Mouse (Mus musculus): ENCODE results near the gene Zfp609. TPM values are rescaled to one million over a fixed set of nuclear protein-coding genes. Genes with fewer than 3 reads are reported as not detected.

Zfp609 gene
- total and polyA plus RNA-seq, 2 experiments: 2.8 to 4.4 TPM

- no peak overlapping the region for H3K4me3 ChIP-seq (ENCODE audit: insufficient read depth, low read depth, low read length)
- 93% methylated on average over 1 of the region's 1 CpGs for WGBS
- H3K4me1 ChIP-seq (ENCODE audit: control insufficient read depth, insufficient read depth, low read length): peaks cover 7% of the 10 kb centered on the region
- DNase-seq (ENCODE audit: extremely low read depth, low read depth, low spot score): no peak
- H3K27me3 ChIP-seq (ENCODE audit: control insufficient read depth, insufficient read depth, low read length): no peaks in the 10 kb centered on the region
- no peak overlapping the region for H3K27ac ChIP-seq (replicated peaks; ENCODE audit: insufficient read depth, low read depth, low read length)
- H3K36me3 ChIP-seq (ENCODE audit: control insufficient read depth, insufficient read depth, low read length): no peaks in the 10 kb centered on the region
- no peak overlapping the region for H3K9ac ChIP-seq (ENCODE audit: low read depth, low read length)
- TF ChIP-seq POLR2A (IDR thresholded peaks at IDR 0.05; ENCODE audit: extremely low read depth, insufficient read depth, low read length): no peak
- no peak for TF ChIP-seq CTCF (IDR thresholded peaks at IDR 0.05; ENCODE audit: low read depth, low read length)
- peaks cover 38% of the 10 kb centered on the region; the same call in 1 of the 2 replicates for H3K79me2 ChIP-seq (ENCODE audit: control insufficient read depth, insufficient read depth, low read length)
These were observed 15.6 kb downstream of the Zfp609 start for GRCm38 (mm10) chr9:65811784-65812183.

- no peak overlapping the region for H3K27ac ChIP-seq (replicated peaks; ENCODE audit: insufficient read depth, low read depth, low read length)
- H3K27me3 ChIP-seq (ENCODE audit: control insufficient read depth, insufficient read depth, low read length): no peaks in the 10 kb centered on the region
- H3K4me1 ChIP-seq (ENCODE audit: control insufficient read depth, insufficient read depth, low read length): peaks cover 3% of the 10 kb centered on the region; the same call in 1 of the 2 replicates
- TF ChIP-seq CTCF (IDR thresholded peaks at IDR 0.05; ENCODE audit: low read depth, low read length): no peak
- no peak for TF ChIP-seq POLR2A (IDR thresholded peaks at IDR 0.05; ENCODE audit: extremely low read depth, insufficient read depth, low read length)
- H3K4me3 ChIP-seq (ENCODE audit: insufficient read depth, low read depth, low read length): no peak overlapping the region
- H3K79me2 ChIP-seq (ENCODE audit: control insufficient read depth, insufficient read depth, low read length): peaks cover 24% of the 10 kb centered on the region; the same call in 1 of the 2 replicates
- no peak overlapping the region for H3K9ac ChIP-seq (ENCODE audit: low read depth, low read length)
- H3K36me3 ChIP-seq (ENCODE audit: control insufficient read depth, insufficient read depth, low read length): no peaks in the 10 kb centered on the region
- DNase-seq (ENCODE audit: extremely low read depth, low read depth, low spot score): no peak
- 90% methylated on average over 1 of the region's 1 CpGs for WGBS
These were observed 19.5 kb downstream of the Zfp609 start for GRCm38 (mm10) chr9:65807818-65808217.

DNA sequence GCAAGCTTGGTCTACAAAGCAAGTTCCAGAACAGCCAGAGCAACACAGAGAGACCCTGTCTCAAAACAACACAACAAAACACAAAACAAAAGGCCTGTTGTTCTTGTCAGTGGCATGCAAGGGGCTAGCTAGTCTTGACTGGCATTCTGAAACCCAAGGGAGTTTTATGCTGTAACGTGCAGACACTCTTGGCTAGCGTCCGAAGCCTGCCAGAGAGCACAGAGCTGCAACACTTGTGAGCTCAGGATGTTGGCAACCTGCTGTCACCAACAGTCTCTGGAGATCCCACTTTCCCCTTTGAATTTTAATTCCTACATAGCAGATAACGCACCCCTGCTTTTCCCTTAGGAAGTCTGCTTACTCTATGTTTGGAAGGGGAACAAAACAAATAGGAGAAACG, 20.1 kb downstream of the Zfp609 start:
- DNase-seq (ENCODE audit: extremely low read depth, low read depth, low spot score): no peak
- H3K4me1 ChIP-seq (ENCODE audit: control insufficient read depth, insufficient read depth, low read length): peaks cover 2% of the 10 kb centered on the region; the same call in 1 of the 2 replicates

GRCm38 (mm10) chr9:65799770-65800169, 27.6 kb downstream of the Zfp609 start:
- Histone ChIP-seq H3K27ac (replicated peaks; ENCODE audit: insufficient read depth, low read depth, low read length) (no peak overlapping the region), H3K36me3 (ENCODE audit: control insufficient read depth, insufficient read depth, low read length) (no peaks in the 10 kb centered on the region), H3K79me2 (ENCODE audit: control insufficient read depth, insufficient read depth, low read length) (peaks cover 24% of the 10 kb centered on the region; the same call in 1 of the 2 replicates), H3K4me1 (ENCODE audit: control insufficient read depth, insufficient read depth, low read length) (no peaks in the 10 kb centered on the region; the same call in 1 of the 2 replicates), H3K27me3 (ENCODE audit: control insufficient read depth, insufficient read depth, low read length) (no peaks in the 10 kb centered on the region), H3K4me3 (ENCODE audit: insufficient read depth, low read depth, low read length) (no peak overlapping the region), H3K9ac (ENCODE audit: low read depth, low read length) (no peak overlapping the region)
- WGBS: 62% methylated on average over 4 of the region's 4 CpGs
- no peak for TF ChIP-seq POLR2A (IDR thresholded peaks at IDR 0.05; ENCODE audit: extremely low read depth, insufficient read depth, low read length)
- no peak for TF ChIP-seq CTCF (IDR thresholded peaks at IDR 0.05; ENCODE audit: low read depth, low read length)
- DNase-seq (ENCODE audit: extremely low read depth, low read depth, low spot score): no peak

More for the DNA sequence above, 20.1 kb downstream of the Zfp609 start:
- peaks cover 26% of the 10 kb centered on the region; the same call in 1 of the 2 replicates for H3K79me2 ChIP-seq (ENCODE audit: control insufficient read depth, insufficient read depth, low read length)
- no peak overlapping the region for H3K4me3 ChIP-seq (ENCODE audit: insufficient read depth, low read depth, low read length)
- TF ChIP-seq CTCF (IDR thresholded peaks at IDR 0.05; ENCODE audit: low read depth, low read length): no peak
- TF ChIP-seq POLR2A (IDR thresholded peaks at IDR 0.05; ENCODE audit: extremely low read depth, insufficient read depth, low read length): no peak
- H3K27me3 ChIP-seq (ENCODE audit: control insufficient read depth, insufficient read depth, low read length): no peaks in the 10 kb centered on the region
- no peak overlapping the region for H3K9ac ChIP-seq (ENCODE audit: low read depth, low read length)
- WGBS: 18% methylated on average over 5 of the region's 5 CpGs
- H3K36me3 ChIP-seq (ENCODE audit: control insufficient read depth, insufficient read depth, low read length): no peaks in the 10 kb centered on the region
- H3K27ac ChIP-seq (replicated peaks; ENCODE audit: insufficient read depth, low read depth, low read length): no peak overlapping the region

- 94% methylated on average over 2 of the region's 2 CpGs for WGBS
- TF ChIP-seq POLR2A (IDR thresholded peaks at IDR 0.05; ENCODE audit: extremely low read depth, insufficient read depth, low read length) (no peak), CTCF (IDR thresholded peaks at IDR 0.05; ENCODE audit: low read depth, low read length) (no peak)
- Histone ChIP-seq H3K9ac (ENCODE audit: low read depth, low read length) (no peak overlapping the region), H3K4me1 (ENCODE audit: control insufficient read depth, insufficient read depth, low read length) (0 out of 2 replicates have a peak, but pooled peaks cover 2% of the 10 kb centered on the region), H3K36me3 (ENCODE audit: control insufficient read depth, insufficient read depth, low read length) (peaks cover 4% of the 10 kb centered on the region; the same call in 1 of the 2 replicates), H3K79me2 (ENCODE audit: control insufficient read depth, insufficient read depth, low read length) (peaks cover 29% of the 10 kb centered on the region; the same call in 1 of the 2 replicates), H3K27ac (replicated peaks; ENCODE audit: insufficient read depth, low read depth, low read length) (no peak overlapping the region), H3K4me3 (ENCODE audit: insufficient read depth, low read depth, low read length) (no peak overlapping the region), H3K27me3 (ENCODE audit: control insufficient read depth, insufficient read depth, low read length) (no peaks in the 10 kb centered on the region)
- DNase-seq (ENCODE audit: extremely low read depth, low read depth, low spot score): no peak
These were observed 31.7 kb downstream of the Zfp609 start for GRCm38 (mm10) chr9:65795651-65796050.

DNA sequence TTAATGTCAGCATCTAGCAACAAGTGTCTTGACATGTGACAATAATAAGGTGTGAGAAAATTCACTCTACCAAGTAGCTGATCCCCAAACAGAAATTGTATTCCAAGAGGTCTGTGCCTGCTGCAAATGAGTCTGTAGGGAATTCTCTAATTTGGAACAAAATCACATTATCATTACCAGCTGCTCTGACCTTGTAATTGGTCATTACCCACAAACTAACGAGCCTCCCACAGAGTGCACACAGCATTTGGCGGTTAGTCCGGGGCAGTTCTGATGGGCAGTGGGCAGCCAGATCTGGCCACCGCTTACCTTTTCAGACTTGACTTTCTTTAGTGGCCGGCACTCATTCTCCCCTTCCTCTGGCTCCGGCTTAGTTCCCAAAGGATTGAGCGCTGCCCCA, 33.1 kb downstream of the Zfp609 start:
- no peak overlapping the region for H3K4me3 ChIP-seq (ENCODE audit: insufficient read depth, low read depth, low read length)
- no peak overlapping the region for H3K27ac ChIP-seq (replicated peaks; ENCODE audit: insufficient read depth, low read depth, low read length)
- no peak for TF ChIP-seq CTCF (IDR thresholded peaks at IDR 0.05; ENCODE audit: low read depth, low read length)
- TF ChIP-seq POLR2A (IDR thresholded peaks at IDR 0.05; ENCODE audit: extremely low read depth, insufficient read depth, low read length): no peak
- H3K9ac ChIP-seq (ENCODE audit: low read depth, low read length): no peak overlapping the region
- WGBS: 95% methylated on average over 7 of the region's 7 CpGs
- peaks cover 28% of the 10 kb centered on the region; the same call in 1 of the 2 replicates for H3K79me2 ChIP-seq (ENCODE audit: control insufficient read depth, insufficient read depth, low read length)
- peaks cover 4% of the 10 kb centered on the region; the same call in 1 of the 2 replicates for H3K36me3 ChIP-seq (ENCODE audit: control insufficient read depth, insufficient read depth, low read length)
- 0 out of 2 replicates have a peak, but pooled peaks cover 2% of the 10 kb centered on the region for H3K4me1 ChIP-seq (ENCODE audit: control insufficient read depth, insufficient read depth, low read length)
- no peaks in the 10 kb centered on the region for H3K27me3 ChIP-seq (ENCODE audit: control insufficient read depth, insufficient read depth, low read length)
- DNase-seq (ENCODE audit: extremely low read depth, low read depth, low spot score): no peak
